ENCODE assay signal across 13 mouse cellular contexts in the genomic region with DNA sequence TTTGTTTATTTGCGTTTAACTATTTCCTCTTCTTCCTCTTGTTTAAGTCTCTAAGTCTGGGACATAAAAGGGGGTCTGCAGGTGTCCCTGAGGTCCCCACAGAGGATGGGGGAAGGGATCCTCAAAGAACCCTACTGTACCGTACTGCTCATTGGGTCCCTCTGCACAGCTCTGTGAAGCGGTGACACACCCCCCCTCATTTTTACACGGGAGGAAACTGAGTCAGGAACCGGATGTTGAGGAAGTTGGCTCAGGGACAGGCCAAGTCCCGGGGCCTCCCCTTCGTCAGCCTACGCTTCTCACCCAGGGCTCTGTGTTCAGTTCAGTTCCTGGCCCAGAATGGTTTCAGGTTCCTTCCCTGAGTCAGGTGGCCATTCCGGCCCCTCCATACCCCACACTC. TPM values are rescaled to one million over a fixed set of nuclear protein-coding genes. Genes with fewer than 3 reads are reported as not detected.
DNase-seq lines count a peak whose midpoint lies in the region; ATAC-seq lines count a peak whose summit lies in the region.
"Had no signal": no experiment of that assay in that cellular context is flagged by ENCODE, and none has a peak within 500 bp of the region (broad histone marks: within the 10 kb centered on the region; RNA-seq: fewer than 3 reads in every experiment).

No protein-coding gene starts in this region.

- no peak overlapping the region for H3K9ac ChIP-seq in heart, embryonic 13.5 days
- H3K9ac ChIP-seq in midbrain, embryonic 14.5 days (replicated peaks; ENCODE audit: low read length) = no peak overlapping the region
- H3K9ac ChIP-seq in limb, embryonic 15.5 days = no peak overlapping the region
- H3K9ac ChIP-seq: hindbrain, embryonic 12.5 days; midbrain, embryonic 15.5 days; neural tube, embryonic 13.5 days had no signal

- intact Hi-C loops in heart, postnatal 36 days (cut with DNase I) = loop anchor here (1.0 to 2.0 kb wide), 4 partner anchors 17 to 101 kb away; no protein-coding TSS in a partner anchor
- intact Hi-C loops in left cerebral cortex, postnatal 10 days (cut with DNase I) = no loop called here

- peak overlapping the region; percentile 33 for H3K27ac ChIP-seq in heart, embryonic 13.5 days (replicated peaks)
- H3K27ac ChIP-seq in midbrain, embryonic 10.5 days (replicated peaks) = peak overlapping the region; percentile 23; the same call in 1 of the 2 replicates
- no peak overlapping the region for H3K27ac ChIP-seq in midbrain, embryonic 14.5 days (replicated peaks; ENCODE audit: low read depth, low read length)
- H3K27ac ChIP-seq in limb, embryonic 15.5 days = 0 out of 2 replicates have a peak overlapping the region, but pooled peaks have one; percentile 35
- H3K27ac ChIP-seq: hindbrain, embryonic 12.5 days; midbrain, embryonic 15.5 days had no signal

- no peaks in the 10 kb centered on the region for H3K27me3 ChIP-seq in heart, embryonic 13.5 days (replicated peaks)
- no peaks in the 10 kb centered on the region for H3K27me3 ChIP-seq in midbrain, embryonic 10.5 days (ENCODE audit: low read depth, poor library complexity, severe bottlenecking)
- no peaks in the 10 kb centered on the region; the same call in 1 of the 2 replicates for H3K27me3 ChIP-seq in midbrain, embryonic 14.5 days (ENCODE audit: control insufficient read depth, insufficient read depth, low read length)
- H3K27me3 ChIP-seq in limb, embryonic 15.5 days = no peaks in the 10 kb centered on the region
- H3K27me3 ChIP-seq: hindbrain, embryonic 12.5 days; midbrain, embryonic 15.5 days; neural tube, embryonic 13.5 days; Patski had no signal

- no peak overlapping the region for H3K4me2 ChIP-seq in heart, embryonic 13.5 days
- H3K4me2 ChIP-seq in midbrain, embryonic 14.5 days (ENCODE audit: low read length) = no peak overlapping the region
- H3K4me2 ChIP-seq in limb, embryonic 15.5 days = no peak overlapping the region
- H3K4me2 ChIP-seq: hindbrain, embryonic 12.5 days; midbrain, embryonic 15.5 days; neural tube, embryonic 13.5 days had no signal

- ATAC-seq in heart, embryonic 13.5 days (ENCODE audit: extremely low read depth, insufficient number of reproducible peaks, low FRiP score, low TSS enrichment) = no peak
- no peak for ATAC-seq in midbrain, embryonic 14.5 days (ENCODE audit: low FRiP score, low TSS enrichment)
- ATAC-seq in limb, embryonic 15.5 days (ENCODE audit: insufficient number of reproducible peaks, low FRiP score, low TSS enrichment, low read depth) = no peak
- ATAC-seq in cerebellum, adult (ENCODE audit: insufficient number of reproducible peaks, low FRiP score, low TSS enrichment) = no peak
- no peak for ATAC-seq in frontal cortex, adult (ENCODE audit: low TSS enrichment)
- ATAC-seq: midbrain, embryonic 15.5 days; Patski had no signal

- H3K36me3 ChIP-seq in heart, embryonic 13.5 days = no peaks in the 10 kb centered on the region
- H3K36me3 ChIP-seq in midbrain, embryonic 10.5 days = no peaks in the 10 kb centered on the region
- no peaks in the 10 kb centered on the region for H3K36me3 ChIP-seq in midbrain, embryonic 14.5 days (ENCODE audit: control insufficient read depth, insufficient read depth, low read length)
- no peaks in the 10 kb centered on the region for H3K36me3 ChIP-seq in limb, embryonic 15.5 days
- H3K36me3 ChIP-seq: hindbrain, embryonic 12.5 days; midbrain, embryonic 15.5 days; neural tube, embryonic 13.5 days had no signal

- H3K9me3 ChIP-seq in heart, embryonic 13.5 days = no peaks in the 10 kb centered on the region
- no peaks in the 10 kb centered on the region for H3K9me3 ChIP-seq in midbrain, embryonic 10.5 days (replicated peaks)
- no peaks in the 10 kb centered on the region for H3K9me3 ChIP-seq in midbrain, embryonic 14.5 days (ENCODE audit: control insufficient read depth, low read length)
- no peaks in the 10 kb centered on the region for H3K9me3 ChIP-seq in limb, embryonic 15.5 days
- H3K9me3 ChIP-seq: hindbrain, embryonic 12.5 days; midbrain, embryonic 15.5 days; neural tube, embryonic 13.5 days had no signal

- no peak for DNase-seq in heart, postnatal 36 days
- no peak for DNase-seq in midbrain, embryonic 10.5 days (ENCODE audit: low spot score)
- no peak for DNase-seq in midbrain, embryonic 14.5 days
- DNase-seq in left cerebral cortex, postnatal 10 days (ENCODE audit: extremely low spot score in 1 of 2, low spot score in 2 of 2) = no peak
- DNase-seq: adrenal gland, adult 8-10 months had no signal

- WGBS in heart, embryonic 13.5 days = 68% methylated on average over 9 of the region's 9 CpGs
- 92% methylated on average over 9 of the region's 9 CpGs for WGBS in midbrain, embryonic 10.5 days
- 91% methylated on average over 9 of the region's 9 CpGs for WGBS in midbrain, embryonic 14.5 days
- 60% methylated on average over 9 of the region's 9 CpGs for WGBS in limb, embryonic 15.5 days

- no peak overlapping the region for H3K4me3 ChIP-seq in heart, embryonic 13.5 days
- no peak overlapping the region for H3K4me3 ChIP-seq in midbrain, embryonic 10.5 days
- no peak overlapping the region for H3K4me3 ChIP-seq in midbrain, embryonic 14.5 days (replicated peaks; ENCODE audit: low read depth, low read length)
- H3K4me3 ChIP-seq in limb, embryonic 15.5 days = no peak overlapping the region
- H3K4me3 ChIP-seq: hindbrain, embryonic 12.5 days; midbrain, embryonic 15.5 days; neural tube, embryonic 13.5 days had no signal

- peaks cover 42% of the 10 kb centered on the region for H3K4me1 ChIP-seq in heart, embryonic 13.5 days
- H3K4me1 ChIP-seq in midbrain, embryonic 10.5 days = peaks cover 24% of the 10 kb centered on the region
- H3K4me1 ChIP-seq in midbrain, embryonic 14.5 days (ENCODE audit: control insufficient read depth, insufficient read depth, low read length) = no peaks in the 10 kb centered on the region
- H3K4me1 ChIP-seq in limb, embryonic 15.5 days = peaks cover 10% of the 10 kb centered on the region
- H3K4me1 ChIP-seq: midbrain, embryonic 15.5 days; neural tube, embryonic 13.5 days had no signal

RNA-seq across cellular contexts. Expression of gene Pdgfb, which starts 37.0 kb away (rescaled TPM):
- polyA plus RNA-seq in heart, embryonic 13.5 days (2015; fragmentation: Nextera tagmentation; extraction: Ambion mirVana) = 2.2 and 2.6 TPM in 2 replicates
- total RNA-seq in heart, postnatal 36 days (2021) = 10 to 100 TPM; 30.4 to 31.3 TPM
- polyA plus RNA-seq in midbrain, embryonic 10.5 days (2016; fragmentation: Nextera tagmentation; extraction: Ambion mirVana) = 1.4 and 1.7 TPM in 2 replicates
- 4.7 and 5.1 TPM in 2 replicates for polyA plus RNA-seq in midbrain, embryonic 14.5 days (2014; fragmentation: Nextera tagmentation; extraction: Ambion mirVana)
- polyA plus RNA-seq in limb, embryonic 15.5 days (2015; fragmentation: Nextera tagmentation; extraction: Ambion mirVana) = 3.1 TPM in 2 replicates
- 10 to 100 TPM; 42.6 to 43.4 TPM for total RNA-seq in left cerebral cortex, postnatal 10 days (2021)

RNA-seq across cellular contexts. Expression of gene Syngr1, which starts 39.4 kb away (rescaled TPM):
- 27.3 and 30.7 TPM in 2 replicates for polyA plus RNA-seq in heart, embryonic 13.5 days (2015; fragmentation: Nextera tagmentation; extraction: Ambion mirVana)
- 10 to 100 TPM; 81.8 to 90.5 TPM for total RNA-seq in heart, postnatal 36 days (2021)
- 7.3 and 7.7 TPM in 2 replicates for polyA plus RNA-seq in midbrain, embryonic 10.5 days (2016; fragmentation: Nextera tagmentation; extraction: Ambion mirVana)
- polyA plus RNA-seq in midbrain, embryonic 14.5 days (2014; fragmentation: Nextera tagmentation; extraction: Ambion mirVana) = 26.3 and 39.4 TPM in 2 replicates
- polyA plus RNA-seq in limb, embryonic 15.5 days (2015; fragmentation: Nextera tagmentation; extraction: Ambion mirVana) = 10.4 and 12.0 TPM in 2 replicates
- 100 to 1,000 TPM; 430 to 441 TPM for total RNA-seq in left cerebral cortex, postnatal 10 days (2021)

RNA-seq across cellular contexts. Expression of gene Rpl3, which starts 39.9 kb away (rescaled TPM):
- 603 and 677 TPM in 2 replicates for polyA plus RNA-seq in heart, embryonic 13.5 days (2015; fragmentation: Nextera tagmentation; extraction: Ambion mirVana)
- 100 to 1,000 TPM; 163 to 164 TPM for total RNA-seq in heart, postnatal 36 days (2021)
- 866 and 996 TPM in 2 replicates for polyA plus RNA-seq in midbrain, embryonic 10.5 days (2016; fragmentation: Nextera tagmentation; extraction: Ambion mirVana)
- 681 and 724 TPM in 2 replicates for polyA plus RNA-seq in midbrain, embryonic 14.5 days (2014; fragmentation: Nextera tagmentation; extraction: Ambion mirVana)
- 1,003 and 1,080 TPM in 2 replicates for polyA plus RNA-seq in limb, embryonic 15.5 days (2015; fragmentation: Nextera tagmentation; extraction: Ambion mirVana)
- 100 to 1,000 TPM; 520 to 524 TPM for total RNA-seq in left cerebral cortex, postnatal 10 days (2021)
